Mouse (Mus musculus): ENCODE measurements around the gene Fstl4.

Fstl4 gene

GRCm38 (mm10) chr11:52914431-52914830 lies 150.0 kb downstream of the Fstl4 start:
- DNase-seq (ENCODE audit: low spot score): no peak

DNA sequence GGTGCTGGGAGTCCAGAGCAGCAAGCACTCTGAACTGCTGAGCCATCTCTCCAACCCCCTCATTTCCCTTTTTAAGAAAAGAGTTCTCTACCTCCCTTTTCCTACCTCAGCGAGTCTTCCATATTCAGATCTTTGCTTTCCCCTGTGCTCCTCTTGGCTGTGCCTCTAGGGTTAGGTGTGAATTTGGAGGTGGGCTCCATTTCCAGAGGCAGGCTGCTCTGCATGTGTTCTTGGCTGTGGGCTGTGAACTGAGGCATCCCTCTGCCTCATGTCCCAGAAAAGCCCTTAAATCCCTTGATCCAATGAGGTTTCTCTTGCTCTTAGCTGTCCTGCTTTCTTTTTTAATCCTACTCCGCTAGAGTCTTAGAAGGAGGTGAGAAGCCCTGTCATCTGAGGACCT lies 151.2 kb downstream of the Fstl4 start:
- no peak for DNase-seq (ENCODE audit: low spot score)

DNA sequence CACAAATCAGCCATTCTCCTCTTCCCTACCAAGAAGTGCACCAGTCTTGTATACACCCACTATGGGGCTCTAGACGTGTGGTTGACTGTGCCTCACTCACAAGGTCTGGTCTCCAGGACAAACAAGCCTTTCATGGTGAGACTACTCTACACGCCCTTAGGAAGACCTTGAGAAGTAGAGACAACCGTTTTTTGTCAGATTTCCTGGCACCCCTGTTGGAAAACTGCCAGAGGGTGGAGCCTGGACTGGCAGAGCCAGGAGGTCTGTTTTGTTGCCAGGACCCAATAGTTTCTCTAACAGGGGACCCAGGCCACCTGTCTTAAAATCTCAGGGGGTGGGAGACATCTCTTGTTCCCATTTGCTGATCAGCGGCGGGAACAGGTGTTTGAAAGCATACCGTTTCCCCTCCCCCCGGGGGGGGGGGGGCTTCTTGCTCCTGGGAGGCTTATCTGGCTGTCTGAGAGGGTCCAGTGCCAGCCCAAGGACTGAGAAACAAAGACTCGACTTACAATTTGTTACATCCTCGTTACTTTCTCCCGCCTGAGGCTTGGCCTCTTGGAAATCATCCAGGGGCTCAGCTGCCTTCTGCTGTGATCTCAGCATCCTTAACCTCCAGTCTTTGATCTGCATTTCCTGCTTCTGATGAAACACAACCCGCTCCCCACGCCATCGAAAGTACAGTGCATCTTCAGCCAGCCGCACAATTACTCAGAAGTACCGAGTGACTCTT lies 155.0 kb downstream of the Fstl4 start:
- DNase-seq (ENCODE audit: low spot score): no peak

- no peak for DNase-seq (ENCODE audit: low spot score)
These were observed 159.8 kb downstream of the Fstl4 start for GRCm38 (mm10) chr11:52924196-52924595.

- no peak for DNase-seq (ENCODE audit: low spot score)
These were observed 163.9 kb downstream of the Fstl4 start for GRCm38 (mm10) chr11:52928321-52928720.

GRCm38 (mm10) chr11:52939336-52940070 lies 175.1 kb downstream of the Fstl4 start:
- DNase-seq (ENCODE audit: low spot score): no peak

DNA sequence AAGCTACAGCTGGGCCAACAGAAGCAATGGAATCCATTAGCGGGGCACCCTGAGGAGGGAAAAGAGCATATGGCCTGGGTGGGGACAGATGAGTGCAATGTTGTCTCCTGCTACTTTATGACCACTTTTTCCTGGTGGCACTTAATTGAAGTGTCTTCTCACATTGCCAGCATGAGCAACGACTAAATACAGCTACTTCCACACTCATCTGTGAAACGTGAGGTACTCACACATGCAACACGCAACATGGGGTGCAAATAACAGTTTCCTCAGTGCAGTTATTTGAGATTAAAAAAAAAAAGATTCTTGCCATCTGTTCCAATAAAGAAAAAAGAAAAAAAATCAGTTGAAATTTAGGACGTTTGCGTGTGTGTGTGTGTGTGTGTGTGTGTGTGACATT lies 178.5 kb downstream of the Fstl4 start:
- no peak for DNase-seq (ENCODE audit: low spot score)

DNA sequence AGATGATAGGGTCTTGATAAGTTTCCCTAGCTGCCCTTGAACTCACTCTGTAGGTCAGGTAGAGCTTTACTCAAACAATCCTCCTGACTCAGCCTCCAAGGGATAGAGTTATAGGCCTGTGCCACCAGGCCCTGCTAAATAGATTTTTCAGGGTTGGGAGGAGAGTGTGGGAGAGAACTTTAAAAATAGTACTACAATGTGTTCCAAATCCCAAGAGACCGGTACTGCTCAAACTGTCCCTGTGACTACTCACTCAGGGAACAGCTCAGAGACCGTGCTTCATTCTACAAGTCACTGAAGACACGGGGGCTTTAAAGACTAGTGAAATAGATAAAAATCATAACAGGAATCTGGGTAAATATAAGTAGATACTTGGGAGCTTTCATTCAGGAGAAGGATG lies 190.6 kb downstream of the Fstl4 start:
- DNase-seq (ENCODE audit: low spot score): no peak

DNA sequence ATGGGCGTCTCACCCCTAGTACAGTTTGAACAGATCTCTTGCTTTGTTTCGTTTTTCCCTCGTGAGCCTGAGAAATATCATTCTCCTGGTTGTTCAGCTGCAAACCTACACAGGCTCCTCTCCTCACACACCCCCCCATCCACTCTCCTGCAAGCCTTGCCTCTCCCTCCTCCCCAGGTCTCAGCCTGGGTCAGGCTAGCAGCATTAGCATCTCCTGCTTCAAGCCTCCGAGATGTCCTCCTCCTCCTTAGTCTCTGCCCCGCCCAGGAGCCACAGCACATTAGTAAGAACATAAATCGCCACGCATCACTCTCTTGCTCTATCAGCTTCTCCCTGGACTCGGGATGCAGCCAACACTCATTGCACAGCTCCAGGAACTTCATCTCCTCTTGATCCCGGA lies 204.4 kb downstream of the Fstl4 start:
- DNase-seq (ENCODE audit: low spot score): no peak

- no peak for DNase-seq (ENCODE audit: low spot score)
These were observed 206.0 kb downstream of the Fstl4 start for GRCm38 (mm10) chr11:52970396-52970795.

DNA sequence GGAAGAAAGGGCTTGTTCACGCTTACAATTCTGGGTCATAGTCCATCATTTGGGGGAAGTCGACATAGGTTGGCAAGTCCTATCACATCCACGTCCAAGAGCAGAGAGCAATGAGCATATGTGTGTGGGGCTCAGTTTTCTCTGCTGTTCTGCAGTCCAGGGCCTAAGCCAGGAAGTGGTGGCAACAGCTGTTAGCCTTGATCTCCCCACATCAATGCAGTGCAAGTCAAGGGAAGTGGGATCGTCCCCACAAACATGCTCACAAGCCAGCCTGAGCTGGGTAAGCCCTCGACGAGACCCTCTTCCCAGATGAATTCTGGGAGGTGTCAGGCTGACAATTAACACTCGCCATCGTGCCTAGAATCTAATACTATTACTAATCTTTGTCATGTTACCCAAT lies 222.6 kb downstream of the Fstl4 start:
- DNase-seq (ENCODE audit: low spot score): no peak

GRCm38 (mm10) chr11:52994688-52995087 lies 230.3 kb downstream of the Fstl4 start:
- no peak for DNase-seq (ENCODE audit: low spot score)

DNA sequence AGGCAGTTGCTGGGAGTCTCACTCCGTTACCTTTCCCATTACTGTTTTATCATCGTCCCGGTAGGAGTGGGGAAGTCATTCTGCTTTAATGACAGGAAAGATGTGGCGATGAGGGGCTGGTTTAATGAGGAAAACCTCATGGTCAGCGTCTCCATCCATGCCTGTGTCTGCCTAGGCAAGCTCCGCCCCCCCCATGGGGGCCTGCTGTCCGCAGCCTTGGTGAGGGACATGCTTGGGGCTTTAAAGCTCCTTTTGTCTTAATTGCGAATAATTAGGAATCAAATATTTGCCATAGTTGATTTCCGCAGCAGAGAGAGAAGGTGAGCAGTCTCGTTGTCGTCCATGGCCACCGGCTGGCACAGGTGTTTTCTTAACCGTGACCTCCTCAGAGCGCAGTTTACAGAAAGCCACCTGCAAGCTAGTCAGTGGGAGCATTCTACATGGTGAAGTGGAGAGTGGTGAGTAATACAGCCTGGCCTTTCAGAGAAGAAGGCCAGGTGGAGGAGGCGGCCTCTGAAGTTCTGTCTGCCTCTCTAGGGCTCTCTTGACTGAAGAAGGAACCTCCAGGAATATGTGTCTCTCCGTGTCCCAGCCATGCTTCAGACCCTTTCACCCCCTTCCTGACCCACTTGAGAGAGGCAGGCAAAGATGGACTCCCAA lies 232.1 kb downstream of the Fstl4 start:
- DNase-seq (ENCODE audit: low spot score): no peak

- no peak for DNase-seq (ENCODE audit: low spot score)
These were observed 233.0 kb downstream of the Fstl4 start for GRCm38 (mm10) chr11:52997421-52997820.

DNA sequence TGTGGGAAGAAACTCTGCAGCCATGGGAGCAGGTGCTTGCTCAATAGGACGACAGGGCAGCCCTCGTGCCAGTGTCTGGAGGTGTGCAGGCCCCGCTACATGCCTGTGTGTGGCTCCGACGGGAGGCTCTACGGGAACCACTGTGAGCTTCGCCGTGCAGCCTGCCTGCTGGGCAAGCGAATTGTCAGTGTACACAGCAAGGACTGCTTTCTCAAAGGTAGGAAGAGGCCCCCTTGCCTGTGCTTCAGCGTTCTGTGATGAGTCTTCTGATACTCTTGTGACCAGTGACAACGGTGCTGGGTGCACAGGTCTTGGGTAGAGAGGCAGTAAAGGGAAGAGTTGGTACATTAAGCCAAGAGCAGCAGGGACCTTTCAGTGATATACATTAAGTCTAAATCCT lies 235.8 kb downstream of the Fstl4 start:
- no peak for DNase-seq (ENCODE audit: low spot score)

GRCm38 (mm10) chr11:53003361-53003760 lies 238.9 kb downstream of the Fstl4 start:
- DNase-seq (ENCODE audit: low spot score): no peak

GRCm38 (mm10) chr11:53003811-53004210 lies 239.4 kb downstream of the Fstl4 start:
- DNase-seq (ENCODE audit: low spot score): no peak

DNA sequence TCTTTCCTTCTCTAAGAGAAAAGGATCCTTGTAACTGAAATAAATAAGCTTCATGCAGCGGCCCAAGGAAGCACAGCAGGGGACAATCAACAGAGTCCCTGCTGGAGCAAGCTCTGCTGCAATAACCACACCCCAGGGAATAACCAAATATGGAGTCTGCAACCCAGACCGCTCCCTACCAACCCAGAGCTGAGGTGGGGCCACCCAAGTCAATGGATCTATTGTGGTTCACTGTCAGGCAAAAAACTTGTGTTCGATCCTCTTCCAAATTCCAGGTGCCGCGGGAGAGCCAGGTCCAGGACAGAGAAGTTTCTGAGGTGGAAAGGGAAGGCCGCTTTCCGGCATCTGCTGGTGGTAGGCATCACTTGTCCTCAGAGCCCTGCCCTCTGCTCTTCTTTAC lies 245.2 kb downstream of the Fstl4 start:
- no peak for DNase-seq (ENCODE audit: low spot score)

DNA sequence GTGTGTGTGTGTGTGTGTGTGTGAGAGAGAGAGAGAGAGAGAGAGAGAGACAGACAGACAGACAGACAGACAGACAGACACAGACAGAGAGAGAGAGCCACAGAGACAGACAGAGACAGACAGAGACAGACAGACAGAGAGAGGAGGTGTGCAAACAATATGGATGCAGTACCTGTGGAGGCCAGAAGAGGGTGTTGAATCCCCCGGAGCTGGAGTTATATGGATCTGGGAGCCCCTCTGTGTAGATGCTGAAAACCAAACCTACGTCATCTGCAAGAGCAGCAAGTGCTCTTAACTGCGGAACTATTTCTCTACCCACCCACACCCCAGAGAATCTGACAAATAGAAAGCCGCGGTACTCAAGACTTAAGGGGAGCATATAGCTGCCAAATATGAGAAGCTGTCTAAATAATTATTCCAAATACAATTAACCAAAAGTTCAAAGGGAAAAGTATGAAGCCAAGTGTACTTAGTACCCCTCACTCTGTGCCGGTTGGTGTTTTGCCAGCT lies 247.6 kb downstream of the Fstl4 start:
- no peak for DNase-seq (ENCODE audit: low spot score)

DNA sequence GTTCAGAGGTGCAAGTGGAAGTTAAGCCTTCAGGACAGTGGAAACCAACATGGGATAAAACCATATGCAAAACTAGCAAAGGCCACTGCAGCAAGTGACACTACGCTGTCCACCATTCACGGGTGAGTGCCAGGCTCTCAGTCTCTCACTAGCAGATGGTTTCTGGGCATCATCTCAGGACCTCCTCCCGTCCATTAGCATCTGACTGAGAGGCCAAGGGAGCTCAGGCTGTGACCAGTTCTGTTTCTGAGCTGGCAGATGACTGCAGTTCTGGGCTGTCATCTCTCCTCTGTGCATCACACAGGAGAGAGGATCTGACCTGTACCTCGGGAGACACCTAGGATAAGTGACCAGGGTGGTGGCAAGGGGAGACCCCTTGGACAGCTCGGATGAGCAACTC lies 249.5 kb downstream of the Fstl4 start:
- no peak for DNase-seq (ENCODE audit: low spot score)

DNA sequence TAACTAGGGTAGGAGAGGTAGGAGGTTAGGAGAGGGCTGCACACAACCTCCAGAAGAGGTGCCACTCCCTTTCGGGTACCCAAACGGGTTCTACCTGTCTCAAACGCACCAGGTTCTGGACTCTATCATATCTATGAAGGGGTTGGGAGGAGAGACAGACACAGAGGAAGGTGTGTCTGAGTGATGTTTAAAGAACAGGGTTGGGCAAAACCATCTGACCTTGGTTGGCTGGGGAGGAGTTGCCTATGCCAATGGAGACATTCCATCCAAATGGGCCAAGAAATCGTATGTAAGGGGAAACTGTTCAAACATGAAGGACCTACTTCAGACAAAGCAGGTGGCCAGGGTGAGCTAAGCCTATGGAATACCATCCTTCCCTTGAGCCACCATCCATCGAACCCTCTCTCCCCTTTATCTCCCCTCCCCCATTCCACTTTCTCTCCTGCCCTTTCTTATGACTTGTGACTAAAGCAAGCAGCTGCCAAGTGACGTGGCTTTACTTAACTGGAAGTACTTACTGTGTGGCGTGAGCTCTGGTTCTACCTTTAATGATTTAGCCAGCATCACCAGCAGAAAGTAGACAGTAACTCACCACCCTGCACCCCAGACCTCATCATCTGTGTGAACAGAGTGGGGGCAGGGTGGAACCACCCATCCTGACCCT lies 252.1 kb downstream of the Fstl4 start:
- DNase-seq (ENCODE audit: low spot score): no peak

- DNase-seq (ENCODE audit: low spot score): no peak
These were observed 255.1 kb downstream of the Fstl4 start for GRCm38 (mm10) chr11:53019509-53019908.

Measured in embryo, embryonic 10 days (tissue).